Mouse (Mus musculus): ENCODE results near the gene Sept1.
"Not testable (repeated sequence)": the region's sequence is repeated elsewhere in the genome, so short reads cannot be mapped to it uniquely, and the experiment has no call there.

Sept1 gene

DNA sequence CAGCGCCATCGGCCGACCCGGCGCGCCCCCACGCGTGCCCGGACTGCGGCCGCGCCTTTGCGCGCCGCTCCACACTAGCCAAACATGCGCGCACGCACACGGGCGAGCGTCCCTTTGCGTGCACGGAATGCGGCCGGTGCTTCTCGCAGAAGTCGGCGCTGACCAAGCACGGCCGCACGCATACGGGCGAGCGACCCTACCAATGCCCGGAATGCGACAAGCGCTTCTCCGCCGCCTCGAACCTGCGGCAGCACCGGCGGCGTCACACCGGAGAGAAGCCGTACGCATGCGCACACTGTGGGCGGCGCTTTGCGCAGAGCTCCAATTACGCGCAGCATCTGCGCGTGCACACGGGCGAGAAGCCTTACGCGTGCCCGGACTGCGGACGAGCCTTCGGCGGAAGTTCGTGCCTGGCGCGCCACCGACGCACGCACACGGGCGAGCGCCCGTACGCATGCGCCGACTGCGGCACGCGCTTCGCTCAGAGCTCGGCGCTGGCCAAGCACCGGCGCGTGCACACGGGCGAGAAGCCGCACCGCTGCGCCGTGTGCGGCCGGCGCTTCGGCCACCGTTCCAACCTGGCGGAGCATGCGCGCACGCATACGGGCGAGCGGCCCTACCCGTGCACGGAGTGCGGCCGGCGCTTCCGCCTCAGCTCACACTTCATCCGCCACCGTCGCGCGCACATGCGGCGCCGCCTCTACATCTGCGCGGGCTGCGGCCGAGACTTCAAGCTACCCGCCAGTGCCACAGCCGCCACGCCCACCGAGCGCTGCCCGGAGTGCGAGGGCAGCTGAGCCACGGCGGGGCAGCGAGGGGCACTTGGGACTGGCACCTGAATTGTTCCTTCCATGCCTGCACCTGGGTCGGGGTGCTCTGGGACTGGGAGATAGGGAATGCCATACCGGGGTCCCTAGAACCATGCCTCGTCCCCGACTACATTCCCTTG lies 21.2 kb upstream of the Sept1 start:
- DNase-seq, result peak; percentile 92

DNA sequence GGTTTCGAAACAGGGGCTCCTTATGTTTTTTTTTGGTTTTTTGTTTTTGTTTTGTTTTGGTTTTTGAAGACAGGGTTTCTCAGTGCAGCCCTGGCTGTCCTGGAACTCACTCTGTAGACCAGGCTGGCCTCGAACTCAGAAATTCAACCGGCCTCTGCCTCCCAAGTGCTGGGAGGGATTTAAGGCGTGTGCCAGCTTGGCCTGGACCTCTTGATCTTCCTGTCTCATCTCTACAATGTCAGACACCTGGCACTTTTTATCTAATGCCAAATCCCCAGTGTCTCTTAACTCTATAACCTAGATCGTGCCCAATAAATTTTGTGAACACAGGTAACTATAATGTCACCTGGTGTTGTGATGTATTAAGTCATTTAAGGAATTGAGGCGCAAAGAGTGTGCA lies 20.4 kb upstream of the Sept1 start:
- no peak for DNase-seq

GRCm38 (mm10) chr7:127252414-127252813 lies 19.5 kb upstream of the Sept1 start:
- no peak for DNase-seq

GRCm38 (mm10) chr7:127250511-127250910 lies 17.6 kb upstream of the Sept1 start:
- not testable (repeated sequence) for DNase-seq

DNA sequence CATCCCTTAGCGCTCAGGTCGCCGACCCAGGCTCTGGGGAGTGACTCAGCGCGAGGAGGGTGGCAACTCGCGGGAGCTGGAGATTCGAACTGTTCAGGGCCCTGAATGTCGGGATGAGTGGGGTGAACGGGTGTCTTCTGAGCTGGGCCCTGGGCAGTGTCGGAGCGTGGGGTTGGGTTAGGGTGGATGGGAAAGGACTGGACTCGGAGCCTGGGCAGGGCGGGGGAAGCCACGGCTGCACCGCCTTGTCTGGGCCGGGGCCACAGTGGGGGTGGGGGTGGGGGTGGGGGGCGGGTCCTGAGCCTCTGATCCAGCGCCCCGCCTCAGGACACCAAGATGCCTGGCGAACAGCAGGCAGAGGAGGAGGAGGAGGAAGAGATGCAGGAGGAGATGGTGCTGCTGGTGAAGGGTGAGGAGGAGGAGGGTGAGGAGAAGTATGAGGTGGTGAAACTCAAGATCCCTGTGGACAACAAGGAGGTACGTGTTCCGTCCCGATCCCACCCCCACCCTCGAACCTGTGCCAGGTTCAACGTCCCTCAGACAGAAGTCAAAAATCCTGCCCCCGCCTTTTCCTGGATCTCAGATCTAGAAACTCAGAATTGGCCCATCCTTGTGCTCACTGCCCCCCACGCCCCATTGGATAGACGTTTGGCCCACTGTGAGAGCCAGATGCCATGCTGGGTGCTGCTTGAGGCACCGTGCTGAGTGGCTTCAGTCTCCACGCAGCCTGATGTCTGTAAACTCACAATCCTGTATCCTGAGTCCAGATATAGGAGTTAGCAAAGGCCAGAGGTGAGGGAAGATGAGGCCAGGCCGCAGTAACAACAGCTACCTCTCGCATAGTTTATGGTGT lies 12.0 kb upstream of the Sept1 start:
- no peak for DNase-seq

- peak; percentile 96 for DNase-seq
Measured at GRCm38 (mm10) chr7:127243870-127244657, 11.1 kb upstream of the Sept1 start, which contains the start of gene Zfp771. Zfp771 (plus strand) TSS chr7:127244274.

GRCm38 (mm10) chr7:127243361-127243867 lies 10.5 kb upstream of the Sept1 start:
- DNase-seq, result no peak

GRCm38 (mm10) chr7:127234777-127235176 lies 1.8 kb upstream of the Sept1 start:
- DNase-seq, result no peak

DNA sequence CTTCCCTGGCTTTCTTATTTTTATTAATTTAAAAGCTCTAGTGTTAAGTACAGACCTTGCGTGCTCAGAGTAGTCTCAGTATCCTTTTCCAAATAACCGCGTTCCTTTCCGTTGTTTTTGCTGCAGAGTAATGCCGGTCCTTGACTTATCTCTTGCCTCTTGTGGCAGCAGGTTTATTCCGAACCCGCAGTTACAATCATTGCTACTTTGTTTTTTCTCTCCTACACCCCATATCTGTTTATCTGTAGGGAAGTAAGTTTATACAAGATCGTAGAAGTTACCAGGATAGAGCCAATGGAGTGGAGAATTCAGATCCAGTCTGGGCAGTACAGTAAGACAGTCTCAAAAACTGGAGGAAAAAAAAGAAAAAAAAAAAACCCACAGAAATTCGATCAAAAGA lies 835 bp upstream of the Sept1 start:
- DNase-seq, result no peak

GRCm38 (mm10) chr7:127233368-127233749 lies 429 bp upstream of the Sept1 start:
- no peak for DNase-seq

GRCm38 (mm10) chr7:127231826-127232621 lies 906 bp downstream of the Sept1 start:
- DNase-seq, result no peak

DNA sequence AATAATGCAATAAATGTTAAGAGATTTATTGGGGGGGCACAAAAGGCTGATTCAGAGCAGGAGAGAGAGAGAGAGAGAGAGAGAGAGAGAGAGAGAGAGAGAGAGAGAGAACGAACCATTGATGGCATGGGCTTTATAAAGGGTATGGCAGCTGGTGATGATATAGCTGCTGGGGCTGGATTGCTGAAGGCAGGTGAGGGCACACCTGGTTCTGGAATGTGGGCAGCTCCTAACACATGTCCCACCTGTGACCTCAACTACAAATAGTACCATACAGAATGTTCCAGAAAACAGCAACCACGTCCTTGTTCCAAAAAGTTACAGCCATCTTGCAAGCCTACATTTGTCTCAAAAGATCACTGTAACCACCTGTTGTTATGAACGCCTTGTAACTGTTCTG lies 1.6 kb downstream of the Sept1 start:
- no peak for DNase-seq

GRCm38 (mm10) chr7:127228615-127229303 lies 4.2 kb downstream of the Sept1 start:
- DNase-seq, result peak; percentile 81

DNA sequence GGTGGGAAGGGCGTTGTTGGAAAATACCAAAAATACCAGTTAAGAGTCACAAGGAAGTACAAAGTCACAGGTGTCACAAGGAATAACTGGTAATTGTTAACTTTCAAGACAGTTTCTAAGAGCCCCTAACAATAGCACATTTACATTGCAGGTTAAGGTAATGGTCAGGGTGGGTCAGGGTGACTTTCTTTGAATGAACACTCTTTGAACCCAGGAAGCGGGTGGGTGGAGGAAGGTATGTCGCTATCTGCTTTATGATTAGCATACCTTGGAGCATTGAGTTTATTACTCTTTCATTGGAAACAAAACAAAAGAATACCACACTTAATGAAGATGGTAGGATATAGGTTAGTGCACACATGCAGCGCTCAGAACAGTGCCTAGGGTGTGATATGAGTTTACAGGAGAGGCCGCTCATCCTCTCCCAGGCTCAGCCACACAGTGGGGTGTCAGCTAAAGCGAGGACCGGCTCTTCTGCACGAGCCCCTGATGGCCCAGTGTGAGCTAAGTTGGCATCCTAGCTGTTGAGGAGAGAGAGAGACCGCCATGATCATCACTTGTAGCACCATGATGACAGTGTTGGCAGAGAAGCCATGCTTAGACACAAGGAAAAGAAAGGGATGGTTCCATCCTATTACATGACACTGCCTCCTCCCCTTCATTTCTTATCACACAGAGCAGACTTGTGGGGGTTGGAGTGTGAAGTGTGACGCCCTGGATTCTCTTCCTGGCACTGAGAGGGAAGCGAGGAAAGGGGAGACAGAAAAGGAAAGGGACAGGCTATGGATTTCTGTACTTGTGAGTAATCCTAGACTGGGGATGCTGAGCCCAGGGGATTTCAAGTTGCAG lies 7.6 kb downstream of the Sept1 start:
- no peak for DNase-seq

- DNase-seq, result no peak
Measured at GRCm38 (mm10) chr7:127224616-127225015, 8.3 kb downstream of the Sept1 start.

DNA sequence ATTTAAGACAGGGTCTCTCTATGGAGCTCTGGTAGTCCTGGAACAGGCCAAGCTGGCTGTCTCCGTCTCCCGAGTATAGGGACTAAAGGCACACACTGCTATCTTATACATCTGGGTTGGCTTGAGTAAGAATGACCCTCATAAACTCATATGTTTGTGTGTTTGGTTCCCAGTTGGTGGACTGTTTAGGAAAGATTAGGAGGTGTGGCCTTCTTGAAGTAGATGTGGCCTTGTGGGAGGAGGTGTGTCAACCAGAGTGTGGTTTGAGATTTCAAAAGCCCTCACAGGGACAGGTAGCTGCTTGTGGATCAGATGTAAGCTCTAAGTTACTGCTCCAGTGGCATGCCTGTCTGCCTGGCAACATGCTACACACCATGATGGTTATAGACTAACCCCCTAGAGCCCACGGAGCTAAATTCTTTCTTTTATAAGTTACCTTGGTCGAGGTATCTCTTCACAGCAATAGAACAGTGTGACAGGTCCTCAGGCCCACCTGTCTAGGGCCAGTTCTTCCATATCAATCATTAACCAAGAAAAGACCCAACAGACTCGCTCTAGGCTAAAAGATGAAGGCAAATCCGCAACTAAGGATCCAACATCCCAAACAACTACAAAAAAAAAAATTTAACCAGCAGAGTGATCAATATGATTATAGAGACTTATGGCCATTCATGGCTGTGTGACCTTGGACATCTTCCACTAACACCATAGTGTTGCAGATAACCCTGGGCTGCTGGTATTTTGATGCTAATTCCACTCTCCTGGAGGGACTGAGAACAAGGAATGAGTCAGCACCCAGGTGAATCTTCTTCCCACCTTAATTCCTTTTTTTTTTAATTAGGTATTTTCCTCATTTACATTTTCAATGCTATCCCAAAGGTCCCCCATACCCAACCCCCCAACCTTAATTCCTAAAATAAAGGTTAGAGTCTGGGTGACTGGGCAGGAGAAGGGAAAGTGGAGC lies 9.1 kb downstream of the Sept1 start:
- no peak for DNase-seq

GRCm38 (mm10) chr7:127223106-127223505 lies 9.8 kb downstream of the Sept1 start:
- no peak for DNase-seq

DNA sequence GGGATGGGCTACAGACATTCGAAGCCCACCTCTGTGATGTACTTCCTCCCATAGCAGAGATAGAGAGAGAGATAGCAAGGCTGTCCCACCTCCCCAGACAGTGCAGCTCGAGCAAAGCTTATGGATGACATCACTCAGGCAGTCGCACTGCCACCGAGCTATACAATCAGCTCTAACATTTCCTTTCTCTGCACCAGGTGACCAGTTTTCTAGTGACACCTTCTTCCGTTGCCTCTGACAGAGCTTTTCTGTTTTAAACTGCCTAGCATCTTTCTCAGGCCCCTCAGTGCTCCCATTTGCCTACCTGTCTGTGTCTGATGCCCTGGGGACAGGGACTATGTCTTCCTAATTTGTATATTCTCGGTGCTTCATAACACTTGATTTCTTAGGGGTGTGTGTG lies 12.5 kb downstream of the Sept1 start:
- DNase-seq, result no peak

- DNase-seq, result no peak
Measured at GRCm38 (mm10) chr7:127218670-127219069, 14.3 kb downstream of the Sept1 start.

Measured in kidney, adult 18-20 months (tissue).